Mouse (Mus musculus) C2C12 (cell line): ENCODE measurements around the gene Spock3. TPM values are rescaled to one million over a fixed set of nuclear protein-coding genes. Genes with fewer than 3 reads are reported as not detected.
"Not testable (repeated sequence)": the region's sequence is repeated elsewhere in the genome, so short reads cannot be mapped to it uniquely, and the experiment has no call there.

ENCODE experiments used
- H3K27me3 ChIP-seq: one replicate; pipeline ENCODE4 v1.6.1; 2011; ENCODE audit not compliant: control insufficient read depth, insufficient read depth, insufficient read length
- H3K36me3 ChIP-seq: one replicate; pipeline ENCODE4 v1.6.1; 2011; ENCODE audit not compliant: control insufficient read depth, insufficient read depth
- H3K4me3 ChIP-seq: one replicate; pipeline ENCODE4 v1.5.1; 2011; ENCODE audit warnings: mild to moderate bottlenecking, control low read depth; ENCODE audit not compliant: poor library complexity, insufficient read depth, severe bottlenecking
- H3K79me2 ChIP-seq: one replicate; pipeline ENCODE4 v1.6.1; 2011; ENCODE audit not compliant: control insufficient read depth, insufficient read depth
- H3K79me3 ChIP-seq: one replicate; pipeline ENCODE4 v1.6.1; 2011; ENCODE audit warnings: low read depth, control low read depth
- H3ac ChIP-seq: one replicate; pipeline ENCODE3; 2011; ENCODE audit warnings: low read depth; ENCODE audit not compliant: control insufficient read depth, insufficient read length
- CEBPB ChIP-seq: IDR thresholded peaks from one replicate; pipeline ENCODE4 v1.6.1; 2011; ENCODE audit warnings: low read depth, mild to moderate bottlenecking, control low read depth, moderate library complexity
- CTCF ChIP-seq: IDR thresholded peaks from one replicate; pipeline ENCODE4 v1.5.1; 2011; ENCODE audit not compliant: control insufficient read depth, insufficient read depth, insufficient read length
- FOSL1 ChIP-seq: IDR thresholded peaks from one replicate; pipeline ENCODE4 v1.8.0; 2011; ENCODE audit warnings: mild to moderate bottlenecking, low read length; ENCODE audit not compliant: poor library complexity, insufficient read depth, severe bottlenecking
- MAX ChIP-seq: IDR thresholded peaks from one replicate; pipeline ENCODE4 v1.6.1; 2011; ENCODE audit warnings: mild to moderate bottlenecking, control low read depth
- MYOD1 ChIP-seq: IDR thresholded peaks from one replicate; pipeline ENCODE4 v1.6.1; 2011; ENCODE audit warnings: low read depth; ENCODE audit not compliant: control insufficient read depth, insufficient read length
- MYOG ChIP-seq: IDR thresholded peaks from one replicate; pipeline ENCODE4 v1.6.1; 2011; ENCODE audit not compliant: control insufficient read depth, insufficient read length; ENCODE audit errors: extremely low read depth
- USF1 ChIP-seq: IDR thresholded peaks from one replicate; pipeline ENCODE4 v1.6.1; 2011; ENCODE audit warnings: low read depth, mild to moderate bottlenecking, control low read depth, moderate library complexity
- polyA plus RNA-seq: library from polyadenylated mRNA; unstranded; fragments of >200 nt; fragmentation: generic; extraction: Trizol; gene quantifications from one replicate; pipeline ENCODE4 v1.2.1, GENCODE M21; 2012; ENCODE audit warnings: missing spikeins

The Spock3 gene
- polyA plus RNA-seq, 1 experiment = not detected

GRCm38 (mm10) chr8:63098200-63098599 is 147.4 kb downstream of the Spock3 start:
- no peak overlapping the region for H3ac ChIP-seq
- H3K36me3 ChIP-seq = no peaks in the 10 kb centered on the region

DNA sequence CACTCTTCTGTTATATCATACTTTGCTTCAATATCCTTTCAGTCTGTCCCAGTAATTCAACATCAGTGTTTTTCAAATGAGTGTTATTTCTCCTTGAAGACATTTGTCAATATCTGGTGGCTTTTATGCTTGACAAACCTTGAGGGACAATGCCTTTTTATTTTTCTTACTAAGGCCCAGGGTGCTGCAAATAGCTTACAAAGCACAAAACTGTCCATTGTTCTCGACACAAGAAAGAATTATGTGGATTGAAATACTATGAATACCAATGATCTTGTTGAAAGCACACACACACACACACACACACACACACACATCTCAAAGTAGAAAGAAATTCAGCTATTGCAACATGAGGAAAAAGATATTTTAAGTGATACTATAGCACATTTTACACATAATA is 159.0 kb downstream of the Spock3 start:
- Histone ChIP-seq H3K79me2 (no peaks in the 10 kb centered on the region), H3K27me3 (no peaks in the 10 kb centered on the region), H3K79me3 (no peaks in the 10 kb centered on the region), H3K36me3 (no peaks in the 10 kb centered on the region), H3K4me3 (no peak overlapping the region), H3ac (no peak overlapping the region)
- TF ChIP-seq MYOD1 (no peak), USF1 (no peak), MAX (no peak)

More at GRCm38 (mm10) chr8:63098200-63098599, 147.4 kb downstream of the Spock3 start:
- Histone ChIP-seq H3K4me3 (no peak overlapping the region), H3K79me2 (no peaks in the 10 kb centered on the region), H3K79me3 (no peaks in the 10 kb centered on the region), H3K27me3 (no peaks in the 10 kb centered on the region)
- no peak for TF ChIP-seq USF1
- no peak for TF ChIP-seq CEBPB
- TF ChIP-seq FOSL1 = no peak
- TF ChIP-seq CTCF = no peak

GRCm38 (mm10) chr8:63112919-63113318 is 162.1 kb downstream of the Spock3 start:
- Histone ChIP-seq H3K4me3 (no peak overlapping the region), H3K79me2 (no peaks in the 10 kb centered on the region), H3ac (no peak overlapping the region), H3K36me3 (no peaks in the 10 kb centered on the region), H3K27me3 (no peaks in the 10 kb centered on the region), H3K79me3 (no peaks in the 10 kb centered on the region)
- TF ChIP-seq MYOG (no peak), MAX (no peak), CTCF (no peak), FOSL1 (no peak), CEBPB (no peak), MYOD1 (no peak), USF1 (no peak)

DNA sequence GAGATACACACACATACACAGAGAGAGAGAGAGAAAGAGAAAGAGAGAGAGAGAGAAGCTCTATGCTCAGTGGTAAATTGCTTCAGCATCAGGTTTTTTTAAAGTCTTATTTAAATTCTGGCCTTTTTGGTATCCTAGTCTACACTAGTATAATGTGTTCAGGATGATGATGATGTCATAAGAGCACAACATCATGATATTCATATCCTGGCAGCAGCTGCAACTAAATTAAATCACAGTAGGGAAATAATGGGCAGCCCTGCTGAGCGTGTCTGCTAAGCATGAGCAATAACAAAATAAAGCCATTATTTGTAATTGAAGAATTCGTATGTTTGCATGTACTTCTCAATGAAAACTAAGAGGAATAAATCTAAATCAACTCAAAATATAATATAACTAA is 169.7 kb downstream of the Spock3 start:
- no peaks in the 10 kb centered on the region for H3K79me2 ChIP-seq
- no peaks in the 10 kb centered on the region for H3K79me3 ChIP-seq
- no peak overlapping the region for H3ac ChIP-seq
- H3K27me3 ChIP-seq = no peaks in the 10 kb centered on the region
- H3K36me3 ChIP-seq = no peaks in the 10 kb centered on the region
- TF ChIP-seq FOSL1 (no peak), USF1 (no peak), CTCF (no peak), CEBPB (no peak), MYOD1 (no peak), MAX (no peak), MYOG (no peak)
- H3K4me3 ChIP-seq = no peak overlapping the region

GRCm38 (mm10) chr8:63135406-63135805 is 184.6 kb downstream of the Spock3 start:
- Histone ChIP-seq H3K79me2 (no peaks in the 10 kb centered on the region), H3K36me3 (no peaks in the 10 kb centered on the region), H3K79me3 (no peaks in the 10 kb centered on the region), H3ac (no peak overlapping the region), H3K27me3 (no peaks in the 10 kb centered on the region), H3K4me3 (no peak overlapping the region)
- no peak for TF ChIP-seq FOSL1
- no peak for TF ChIP-seq MAX
- no peak for TF ChIP-seq USF1
- TF ChIP-seq MYOG = no peak
- no peak for TF ChIP-seq MYOD1
- no peak for TF ChIP-seq CEBPB
- TF ChIP-seq CTCF = no peak

DNA sequence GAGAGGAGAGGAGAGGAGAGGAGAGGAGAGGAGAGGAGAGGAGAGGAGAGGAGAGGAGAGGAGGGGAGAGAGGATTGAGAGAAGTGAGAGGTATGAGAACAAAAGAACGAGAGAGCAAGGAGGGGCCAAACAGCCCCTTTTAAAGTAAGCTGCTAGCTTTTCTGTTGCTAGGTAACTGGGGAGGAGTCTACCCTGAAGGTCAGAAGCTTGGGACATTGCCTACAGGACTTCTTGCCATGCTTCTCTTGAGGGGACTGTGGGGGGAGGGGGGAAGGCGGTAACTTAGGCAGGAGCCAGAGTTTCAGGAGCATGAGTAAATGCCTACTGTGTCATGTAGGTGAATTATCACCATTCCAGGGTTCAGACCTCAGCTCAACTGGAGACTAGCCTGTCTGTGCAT is 213.1 kb downstream of the Spock3 start:
- H3K79me3 ChIP-seq, H3K27me3 ChIP-seq, H3K79me2 ChIP-seq, H3K4me3 ChIP-seq, H3ac ChIP-seq, H3K36me3 ChIP-seq: not testable (repeated sequence)

DNA sequence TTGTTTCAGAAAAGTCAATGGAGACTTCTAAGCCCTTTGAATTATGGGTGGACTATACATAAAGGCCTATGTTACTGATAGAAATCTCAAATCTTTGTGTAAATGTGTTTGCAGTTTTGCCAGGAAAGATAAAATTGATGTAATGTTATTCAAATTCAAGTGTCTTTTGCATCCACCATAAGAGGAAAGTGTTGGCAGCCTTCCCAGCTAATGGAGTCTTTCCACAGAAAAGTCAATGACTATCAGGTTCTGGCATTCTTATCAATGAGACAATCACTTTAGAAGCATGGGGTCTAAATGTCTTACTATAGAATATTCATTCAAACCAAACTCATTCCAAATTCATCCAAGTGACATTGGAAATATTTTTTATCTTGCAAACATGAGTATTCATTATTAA is 214.5 kb downstream of the Spock3 start:
- no peak overlapping the region for H3K4me3 ChIP-seq
- H3K36me3 ChIP-seq = no peaks in the 10 kb centered on the region
- TF ChIP-seq USF1 (no peak), MYOG (no peak), MAX (no peak), CTCF (no peak), MYOD1 (no peak), FOSL1 (no peak), CEBPB (no peak)
- H3ac ChIP-seq = no peak overlapping the region
- H3K27me3 ChIP-seq = no peaks in the 10 kb centered on the region
- H3K79me3 ChIP-seq = no peaks in the 10 kb centered on the region
- no peaks in the 10 kb centered on the region for H3K79me2 ChIP-seq
